Mouse (Mus musculus) layer of hippocampus, postnatal 36 days (tissue): Measurements from ENCODE around the gene Rpf1. TPM values are rescaled to one million over a fixed set of nuclear protein-coding genes. Genes with fewer than 3 reads are reported as not detected.

Source experiments
- DNase-seq, 2 experiments: peaks; one replicate each; pipeline ENCODE4 v3.0.0; 2022
- total RNA-seq, 2 experiments: library from RNA; stranded (reverse); gene quantifications; 2 replicates each; pipeline ENCODE4 v1.2.3; 2021

Rpf1 gene
- total RNA-seq: 10 to 100 TPM; 18.0 to 18.2 TPM

- DNase-seq: peak; percentile 90 to 92
These were observed at the start of gene Rpf1 for GRCm38 (mm10) chr3:146520798-146521651. Rpf1 (minus strand) TSS chr3:146521429.

DNA sequence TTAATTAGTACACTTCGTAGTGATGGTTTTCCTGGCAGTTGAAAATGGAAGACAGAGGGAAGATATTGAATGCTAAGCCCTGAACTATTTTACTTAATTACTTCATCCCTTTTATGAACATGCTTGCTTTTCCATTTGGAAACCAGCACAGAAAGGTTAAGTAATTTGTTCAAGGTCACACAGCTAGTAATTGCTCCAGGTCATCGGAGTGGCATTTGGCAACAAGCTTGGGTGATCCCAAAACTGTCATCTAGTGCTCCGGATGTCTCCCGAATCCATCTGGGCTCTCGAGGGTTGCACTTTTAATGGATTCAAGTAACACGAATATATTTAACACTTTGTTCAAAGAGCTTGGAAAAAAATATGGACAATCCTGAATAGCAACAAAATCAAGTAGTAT is 49.7 kb upstream of the Rpf1 start:
- DNase-seq: no peak

GRCm38 (mm10) chr3:146570148-146570782 is 49.0 kb upstream of the Rpf1 start, which contains the start of gene Uox:
Uox (plus strand) TSS chr3:146570426.
- no peak for DNase-seq

- no peak for DNase-seq
These were observed 48.4 kb upstream of the Rpf1 start for GRCm38 (mm10) chr3:146569594-146569993.

DNA sequence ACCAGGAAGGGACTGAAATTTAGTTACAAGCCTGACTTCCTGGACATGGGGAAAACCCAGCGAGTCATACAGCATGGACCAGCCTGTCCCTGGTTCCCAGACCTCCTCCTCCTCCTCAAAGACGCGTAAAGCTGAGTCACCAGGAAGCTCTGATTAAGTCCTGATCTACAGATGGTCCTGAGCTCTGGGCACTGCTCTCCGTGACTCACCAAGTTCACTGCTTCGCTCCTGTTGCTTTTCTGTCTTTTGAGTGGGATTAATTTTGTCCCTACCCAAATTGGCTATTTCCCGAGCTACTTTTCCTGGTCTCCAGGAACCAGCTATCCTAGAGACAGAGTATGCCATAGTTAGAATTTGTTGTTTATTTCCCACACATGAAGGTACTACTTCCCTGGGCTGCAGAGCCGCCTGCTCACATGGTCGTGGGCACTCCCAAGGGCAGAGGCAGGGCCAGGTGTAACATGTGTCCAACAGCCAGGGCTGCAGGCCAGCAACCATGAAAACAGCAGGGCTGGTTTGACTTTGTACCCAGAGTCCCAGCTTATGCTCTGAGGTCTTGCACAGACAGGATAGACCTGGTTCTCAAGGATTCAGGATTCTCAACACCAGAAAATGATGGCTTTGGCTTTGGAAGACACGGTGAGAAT is 46.8 kb upstream of the Rpf1 start:
- DNase-seq: no peak

- DNase-seq: no peak
These were observed 46.1 kb upstream of the Rpf1 start for GRCm38 (mm10) chr3:146567366-146567765.

DNA sequence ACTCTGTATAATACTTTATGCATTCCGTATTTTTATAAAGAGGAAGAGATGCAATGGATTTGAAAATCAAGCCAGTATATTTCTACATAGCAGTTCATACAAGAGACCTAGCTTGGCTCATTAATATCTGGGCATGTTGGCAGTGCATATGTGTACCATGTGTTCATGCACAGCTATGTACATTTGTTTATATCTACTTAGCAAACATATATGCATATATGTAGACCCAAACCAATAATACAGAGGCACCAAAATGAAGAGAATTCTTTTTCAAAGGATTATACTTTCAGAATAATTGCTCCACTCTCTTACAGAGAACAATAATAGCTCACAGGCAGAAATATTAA is 43.8 kb upstream of the Rpf1 start:
- DNase-seq: no peak

DNA sequence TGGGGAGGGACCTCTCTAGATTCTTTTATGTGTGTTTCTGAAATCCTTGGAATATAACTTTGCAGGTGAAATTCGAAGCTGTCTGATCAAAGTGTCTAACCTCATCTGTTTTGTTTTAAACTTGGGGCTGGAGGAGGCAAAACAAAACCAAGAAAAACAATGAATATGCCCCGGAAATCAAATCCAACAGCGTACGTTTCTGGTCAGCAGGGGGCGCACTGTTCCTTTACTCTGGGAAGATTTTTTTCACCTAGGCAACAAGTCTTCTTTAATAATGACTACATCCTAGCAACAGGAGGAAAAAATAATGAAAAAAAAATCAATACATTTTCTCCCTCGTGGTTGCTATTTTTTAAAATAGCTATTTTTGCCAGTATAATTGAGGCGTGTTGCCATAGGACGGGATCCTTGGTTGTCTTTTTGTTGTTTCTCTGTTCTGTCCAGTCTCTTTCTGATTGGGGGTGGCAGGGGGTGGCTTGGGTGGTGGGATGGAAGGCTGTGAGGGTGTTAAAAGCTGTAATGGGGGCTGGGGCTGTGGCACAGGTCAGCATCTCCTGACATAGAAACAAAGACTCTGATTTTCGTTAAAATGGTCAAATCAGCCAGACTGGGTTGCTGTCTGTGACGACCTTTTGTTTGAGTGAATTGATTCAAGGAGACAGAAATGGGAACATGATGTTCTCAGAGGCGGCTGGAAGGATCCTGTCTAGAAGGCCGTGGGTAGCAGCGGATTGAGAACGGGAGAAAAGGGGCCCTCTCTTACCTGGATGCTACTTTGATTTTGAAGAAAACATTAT is 43.2 kb upstream of the Rpf1 start:
- DNase-seq: peak; percentile 78

DNA sequence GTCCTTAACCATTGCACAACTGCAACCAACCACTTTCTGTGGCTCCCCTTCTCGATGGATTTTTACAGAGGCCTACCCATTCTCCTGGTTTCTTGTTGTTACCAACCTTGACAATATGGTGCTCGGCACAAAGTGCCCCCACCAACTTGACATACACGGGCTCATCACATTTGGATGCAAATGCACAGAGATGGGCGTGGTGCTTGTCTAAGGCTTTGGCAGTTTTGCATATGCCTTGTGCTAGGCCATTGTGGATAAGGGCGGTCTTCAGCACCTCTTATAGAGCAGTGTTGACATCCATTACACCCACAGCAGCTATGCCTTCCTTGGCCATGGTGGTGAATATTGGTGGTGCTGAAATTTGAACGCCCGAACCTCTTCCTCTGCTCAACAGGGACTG is 41.7 kb upstream of the Rpf1 start:
- DNase-seq: no peak

GRCm38 (mm10) chr3:146557507-146557906 is 36.3 kb upstream of the Rpf1 start:
- DNase-seq: no peak

- no peak for DNase-seq
These were observed 35.3 kb upstream of the Rpf1 start for GRCm38 (mm10) chr3:146556567-146556966.

GRCm38 (mm10) chr3:146554816-146555215 is 33.6 kb upstream of the Rpf1 start:
- no peak for DNase-seq

DNA sequence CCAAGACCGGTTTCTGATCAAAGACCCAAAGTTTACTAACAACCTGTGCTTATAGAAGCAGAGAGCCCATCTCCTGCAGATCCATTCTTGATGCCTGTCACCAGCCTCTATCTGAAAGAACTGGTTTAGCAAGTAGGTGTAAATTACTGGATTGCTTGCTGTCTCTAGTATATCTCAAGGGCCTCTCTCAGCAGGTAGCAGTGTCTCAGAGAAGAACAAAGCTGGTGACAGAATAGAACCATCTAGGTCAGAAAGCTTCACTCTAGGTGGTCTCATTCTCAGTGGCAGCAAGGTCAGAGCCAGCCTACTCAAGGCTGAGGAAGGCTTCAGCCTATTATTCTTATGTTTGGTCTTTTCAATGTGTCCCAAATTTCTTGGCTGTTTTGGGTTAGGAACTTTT is 22.4 kb upstream of the Rpf1 start:
- DNase-seq: no peak

DNA sequence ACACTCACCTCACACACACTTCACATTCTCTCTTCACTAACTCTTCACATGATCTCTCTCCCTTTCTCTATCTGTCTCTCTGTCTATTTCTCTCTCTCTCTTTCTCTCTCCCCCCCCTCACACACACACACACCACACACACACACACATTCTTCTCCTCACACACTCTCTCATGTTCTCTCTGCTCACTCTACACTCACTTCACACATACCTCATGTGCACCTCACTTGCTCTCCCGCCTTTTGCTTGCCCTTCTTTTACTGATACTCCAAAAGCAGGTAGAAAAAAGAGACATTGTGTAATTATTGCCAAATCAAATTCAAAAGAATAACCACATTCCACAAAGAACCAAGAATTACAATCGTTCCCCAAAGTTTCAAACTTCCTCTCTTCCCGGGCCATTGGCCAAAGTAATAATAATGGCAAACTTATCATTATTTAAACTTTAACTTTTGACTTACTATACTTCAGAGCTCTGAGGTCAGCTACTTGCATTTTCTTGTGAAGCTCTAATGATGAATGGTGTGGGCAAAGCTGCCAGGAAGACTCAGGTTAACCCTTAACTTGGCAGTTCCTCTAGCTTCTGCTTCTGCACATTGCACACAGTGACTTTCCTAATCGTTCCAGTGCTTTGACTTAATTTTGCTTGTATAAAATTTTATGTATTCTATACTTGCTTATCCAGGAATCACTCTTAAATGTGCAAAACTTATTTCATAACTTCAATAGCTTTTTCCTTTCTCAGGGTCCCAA is 19.5 kb upstream of the Rpf1 start:
- no peak for DNase-seq

GRCm38 (mm10) chr3:146534986-146535385 is 13.8 kb upstream of the Rpf1 start:
- DNase-seq: no peak

- DNase-seq: no peak
These were observed 7.1 kb upstream of the Rpf1 start for GRCm38 (mm10) chr3:146528335-146528734.

- DNase-seq: no peak
These were observed 407 bp upstream of the Rpf1 start for GRCm38 (mm10) chr3:146521652-146522020.

GRCm38 (mm10) chr3:146520226-146520797 is 917 bp downstream of the Rpf1 start:
- DNase-seq: no peak

- no peak for DNase-seq
These were observed 14.5 kb downstream of the Rpf1 start for GRCm38 (mm10) chr3:146506711-146507110.

GRCm38 (mm10) chr3:146501601-146502123 is 19.6 kb downstream of the Rpf1 start:
- DNase-seq: no peak

GRCm38 (mm10) chr3:146500810-146501201 is 20.4 kb downstream of the Rpf1 start:
- DNase-seq: no peak
